Mouse (Mus musculus) 3134 (cell line): ENCODE data around the gene Smurf2.

Experiments used
- DNase-seq: peaks from one replicate; pipeline ENCODE4 v3.0.0-alpha.2; 2011; ENCODE audit warnings: low spot score; ENCODE audit not compliant: insufficient read length; ENCODE audit errors: extremely low read depth

The Smurf2 gene

GRCm38 (mm10) chr11:106908016-106908415 lies 12.5 kb downstream of the Smurf2 start:
- no peak for DNase-seq

DNA sequence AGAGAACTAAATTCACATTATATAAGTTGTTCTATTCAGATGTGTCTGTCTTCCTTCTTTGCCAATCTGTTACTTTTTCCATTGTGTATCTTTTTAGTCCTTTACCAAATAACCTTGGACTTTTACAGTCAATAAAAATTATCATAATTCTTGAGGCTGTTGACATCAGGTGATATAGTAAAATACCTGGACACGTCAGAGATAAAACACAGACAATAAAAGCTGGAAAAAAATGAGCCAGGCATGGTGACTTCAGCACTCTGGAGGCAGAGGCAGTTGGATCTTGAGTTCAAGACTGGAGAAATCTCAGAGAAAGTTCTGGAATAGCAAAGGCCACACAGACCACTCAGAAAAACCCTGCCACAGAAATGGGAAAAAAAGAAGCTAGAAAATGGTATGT lies 13.3 kb downstream of the Smurf2 start:
- no peak for DNase-seq

DNA sequence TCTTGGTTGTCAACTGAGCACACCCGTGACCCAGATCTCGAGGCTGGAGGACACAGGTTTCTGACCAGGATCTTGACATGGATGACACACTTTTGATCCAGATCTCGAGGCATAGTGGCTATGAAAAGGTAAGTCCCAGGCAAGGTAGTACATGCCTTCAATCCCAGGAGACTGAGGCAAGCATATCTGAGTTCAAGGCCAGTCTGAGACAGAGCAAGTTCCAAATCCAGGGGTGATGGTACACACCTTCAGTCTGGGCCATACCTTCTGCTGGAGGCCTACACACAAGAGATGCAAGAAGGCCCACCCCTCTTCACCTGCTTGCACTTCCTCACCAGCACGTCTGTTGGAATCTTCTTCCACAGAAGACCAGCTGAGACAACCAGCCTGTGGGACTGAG lies 14.8 kb downstream of the Smurf2 start:
- DNase-seq, result no peak

DNA sequence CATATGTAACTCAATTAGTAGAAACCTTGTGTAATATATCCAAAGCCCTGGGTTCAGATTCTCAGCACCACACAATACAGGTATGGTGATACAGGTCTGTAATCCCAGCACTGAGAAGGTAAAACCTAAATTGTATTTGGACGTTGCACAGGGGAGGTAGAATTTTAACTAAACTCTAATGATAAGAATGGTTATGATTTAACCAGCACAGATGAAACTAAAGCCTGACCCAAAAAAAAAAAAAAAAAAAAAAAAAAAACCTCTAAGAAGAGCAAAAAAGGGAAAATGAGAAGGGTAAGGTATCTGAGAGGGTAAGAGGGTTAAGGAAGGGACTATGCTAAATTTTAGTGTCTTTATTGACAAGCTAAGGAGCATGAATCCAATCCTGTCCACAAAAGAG lies 20.7 kb downstream of the Smurf2 start:
- DNase-seq, result no peak

DNA sequence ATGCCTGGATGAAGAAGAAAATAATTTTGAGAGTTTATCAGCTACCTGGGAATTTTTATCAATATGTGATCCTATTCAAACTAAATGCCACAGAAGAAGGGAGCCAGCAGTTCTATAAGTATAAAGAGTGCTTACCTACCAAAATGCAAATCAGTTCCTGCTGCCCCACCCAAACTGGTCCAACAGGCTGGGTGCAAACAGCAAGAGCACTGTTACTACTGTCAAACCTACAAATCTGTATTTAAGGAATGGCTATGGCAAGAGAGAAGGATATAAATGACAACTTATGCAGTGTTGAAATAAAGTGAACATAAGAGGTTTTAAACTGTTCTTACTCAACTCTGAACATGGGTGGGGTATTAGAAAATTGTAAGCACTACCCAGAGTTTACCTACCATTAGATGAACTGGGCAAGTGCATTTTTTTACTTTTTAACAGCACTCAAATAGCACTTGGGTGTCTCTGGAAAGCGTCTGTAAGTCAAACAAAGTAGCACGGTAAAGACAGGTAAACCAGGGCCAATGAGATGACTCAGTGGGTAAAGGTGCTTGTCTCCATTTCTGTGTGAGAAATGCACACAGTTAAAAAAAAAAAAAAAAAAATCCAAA lies 23.9 kb downstream of the Smurf2 start:
- DNase-seq, result no peak

GRCm38 (mm10) chr11:106883656-106884055 lies 36.9 kb downstream of the Smurf2 start:
- no peak for DNase-seq

DNA sequence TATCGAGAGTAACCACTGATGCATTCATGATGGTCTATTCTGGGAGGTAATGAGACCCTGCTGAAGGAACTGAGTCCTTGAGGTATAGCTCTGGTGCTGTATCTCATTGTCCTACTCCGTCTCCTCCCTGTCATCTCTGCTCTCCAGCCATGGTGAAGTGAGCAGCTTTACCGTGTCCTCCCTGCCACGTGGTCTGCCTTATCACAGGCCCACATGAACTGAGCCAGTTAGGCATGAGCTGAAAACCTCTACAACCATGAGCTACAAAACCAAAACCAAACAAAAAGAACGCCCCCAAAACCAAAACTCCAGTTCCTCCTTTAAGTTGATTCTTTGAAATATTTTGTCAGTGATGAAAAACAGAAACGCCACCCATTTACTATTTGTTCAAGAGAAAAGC lies 47.9 kb downstream of the Smurf2 start:
- no peak for DNase-seq

GRCm38 (mm10) chr11:106851438-106851837 lies 69.1 kb downstream of the Smurf2 start:
- no peak for DNase-seq

- no peak for DNase-seq
These were observed 78.5 kb downstream of the Smurf2 start for GRCm38 (mm10) chr11:106842002-106842401.

GRCm38 (mm10) chr11:106828079-106828478 lies 92.4 kb downstream of the Smurf2 start:
- DNase-seq, result no peak

GRCm38 (mm10) chr11:106824403-106824802 lies 96.1 kb downstream of the Smurf2 start:
- no peak for DNase-seq

- DNase-seq, result no peak
These were observed 96.8 kb downstream of the Smurf2 start for GRCm38 (mm10) chr11:106823741-106824140.

- DNase-seq, result no peak
These were observed 97.6 kb downstream of the Smurf2 start for GRCm38 (mm10) chr11:106822911-106823310.

GRCm38 (mm10) chr11:106822491-106822890 lies 98.0 kb downstream of the Smurf2 start:
- DNase-seq, result no peak

GRCm38 (mm10) chr11:106821397-106821796 lies 99.1 kb downstream of the Smurf2 start:
- DNase-seq, result no peak

DNA sequence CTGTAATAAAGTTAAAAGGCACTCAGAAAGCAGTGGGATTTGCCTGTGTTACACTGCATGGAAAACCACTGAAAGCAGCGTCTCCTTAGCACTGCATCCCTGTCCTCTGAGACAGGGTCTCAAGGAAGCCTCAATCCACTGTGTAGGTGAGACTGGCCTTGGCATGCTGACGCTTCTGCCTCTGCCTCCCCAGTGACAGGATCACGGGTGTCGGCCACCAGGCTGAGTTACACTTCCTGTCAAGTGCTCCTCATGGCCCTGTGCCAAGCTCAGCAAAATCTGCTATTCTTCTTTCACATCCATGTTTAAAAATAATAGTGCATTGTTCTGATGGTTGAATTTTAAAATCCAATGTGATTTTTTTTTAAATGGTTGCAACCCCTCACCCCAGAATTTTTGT lies 99.5 kb downstream of the Smurf2 start:
- no peak for DNase-seq

- no peak for DNase-seq
These were observed 100.3 kb downstream of the Smurf2 start for GRCm38 (mm10) chr11:106820252-106820651.

DNA sequence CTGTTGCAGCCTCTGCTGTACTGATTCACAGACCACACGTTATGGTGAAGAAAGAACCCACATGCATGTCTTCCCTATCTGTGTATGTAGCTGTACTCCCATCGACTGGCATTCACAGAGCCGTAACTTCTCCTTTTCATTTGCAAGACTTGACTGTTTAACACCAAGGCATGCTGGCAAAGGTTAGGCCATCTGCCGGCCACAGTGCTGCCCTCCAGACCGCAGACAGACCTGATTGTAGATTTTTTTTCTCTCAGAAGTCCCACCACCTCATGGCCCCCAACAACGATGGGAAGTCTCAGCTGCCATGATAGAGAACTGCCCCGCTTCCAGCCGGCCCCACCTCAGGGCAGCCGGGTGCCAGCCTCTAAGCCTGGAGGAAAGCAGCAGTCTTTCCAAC lies 100.9 kb downstream of the Smurf2 start:
- no peak for DNase-seq

DNA sequence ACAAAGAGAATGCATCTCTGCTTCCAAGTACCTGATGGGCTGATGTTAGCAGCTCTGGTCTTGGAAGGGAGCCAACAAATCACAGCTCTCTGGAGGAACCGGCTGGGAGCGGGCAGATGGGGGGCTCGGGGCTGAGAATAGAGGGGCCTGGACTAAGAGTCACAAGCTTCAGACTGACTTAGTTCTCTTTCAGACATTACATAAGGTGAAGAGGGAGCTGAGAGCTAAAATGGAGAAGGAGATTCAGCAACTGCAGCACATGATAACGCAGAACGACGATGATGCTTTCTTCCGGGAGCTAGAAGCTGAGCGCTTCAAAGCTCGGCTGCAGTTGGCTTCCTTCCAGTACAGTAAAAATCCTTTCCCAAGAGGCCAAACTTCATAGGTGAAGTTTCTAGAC lies 102.2 kb downstream of the Smurf2 start:
- no peak for DNase-seq

DNA sequence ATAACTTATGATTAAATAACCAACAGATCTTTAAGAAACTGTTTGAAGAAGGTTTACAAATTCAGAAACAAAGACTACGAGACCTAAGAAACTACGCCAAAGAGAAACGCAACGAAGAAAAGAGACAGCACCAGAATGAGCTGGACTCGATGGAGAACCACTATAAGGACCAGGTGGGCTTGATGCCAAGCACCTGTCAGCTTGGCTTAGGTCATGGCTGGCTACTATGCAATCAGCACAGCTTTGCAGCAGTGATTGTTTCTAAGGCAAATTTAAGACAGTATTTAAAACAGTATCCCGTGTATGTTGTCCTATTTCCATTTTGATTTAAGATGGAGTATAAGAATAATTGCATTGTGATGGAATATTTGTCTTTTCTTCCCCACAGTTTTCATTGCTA lies 102.7 kb downstream of the Smurf2 start:
- DNase-seq, result no peak

DNA sequence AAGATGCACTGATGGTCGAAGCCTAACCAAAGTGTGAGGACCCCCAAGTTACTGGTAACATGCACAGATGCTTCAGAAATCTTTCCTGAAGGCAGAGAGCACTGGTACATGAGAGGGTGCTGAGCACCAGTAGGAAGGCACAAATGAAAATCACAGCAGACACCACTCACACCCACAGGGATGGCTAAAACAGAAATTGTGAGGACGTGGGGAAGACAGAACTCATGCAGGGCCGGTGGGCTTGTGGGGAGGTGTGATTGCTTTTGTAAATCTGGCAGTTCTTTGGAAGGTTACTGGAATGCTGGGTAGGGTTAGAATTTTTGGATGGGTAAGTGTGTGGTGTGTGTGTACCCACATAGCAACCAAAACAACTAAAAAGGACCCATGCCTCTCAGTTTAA lies 103.4 kb downstream of the Smurf2 start:
- DNase-seq, result no peak

DNA sequence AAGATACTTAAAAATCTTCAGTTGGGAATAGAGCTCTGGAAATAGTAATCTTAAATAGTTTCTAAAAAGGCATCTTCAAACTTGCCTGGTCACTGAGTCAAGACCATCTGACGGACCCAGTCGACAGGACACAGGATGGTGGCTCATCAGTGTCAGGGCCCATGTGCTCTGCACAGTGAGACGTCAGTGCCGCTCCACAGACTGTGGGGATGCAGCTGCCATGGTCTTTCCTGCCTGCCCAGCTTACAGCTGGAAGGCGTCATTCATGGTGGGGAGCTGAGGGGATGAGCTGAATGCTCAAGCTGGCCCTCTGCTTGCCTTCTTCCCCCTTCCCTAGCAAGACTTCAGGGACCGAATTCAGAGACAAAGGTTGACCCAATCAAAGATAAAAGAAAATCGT lies 104.2 kb downstream of the Smurf2 start:
- no peak for DNase-seq

GRCm38 (mm10) chr11:106815761-106816160 lies 104.8 kb downstream of the Smurf2 start:
- DNase-seq, result no peak
